Mouse (Mus musculus): ENCODE data around the gene Vgll4.

GRCm38 (mm10) chr6:114812779-114813178 is 157.0 kb downstream of the Vgll4 start:
- TF ChIP-seq CTCF (IDR thresholded peaks at IDR 0.05; ENCODE audit: low read depth, low read length) (no peak), TAL1 (conservative IDR thresholded peaks at IDR 0.05; ENCODE audit: low read depth, low read length) (no peak)
